Mouse (Mus musculus): ENCODE measurements around the gene Gm14412.
"Not testable (repeated sequence)": the region's sequence is repeated elsewhere in the genome, so short reads cannot be mapped to it uniquely, and the experiment has no call there.

Gene Gm14412

DNA sequence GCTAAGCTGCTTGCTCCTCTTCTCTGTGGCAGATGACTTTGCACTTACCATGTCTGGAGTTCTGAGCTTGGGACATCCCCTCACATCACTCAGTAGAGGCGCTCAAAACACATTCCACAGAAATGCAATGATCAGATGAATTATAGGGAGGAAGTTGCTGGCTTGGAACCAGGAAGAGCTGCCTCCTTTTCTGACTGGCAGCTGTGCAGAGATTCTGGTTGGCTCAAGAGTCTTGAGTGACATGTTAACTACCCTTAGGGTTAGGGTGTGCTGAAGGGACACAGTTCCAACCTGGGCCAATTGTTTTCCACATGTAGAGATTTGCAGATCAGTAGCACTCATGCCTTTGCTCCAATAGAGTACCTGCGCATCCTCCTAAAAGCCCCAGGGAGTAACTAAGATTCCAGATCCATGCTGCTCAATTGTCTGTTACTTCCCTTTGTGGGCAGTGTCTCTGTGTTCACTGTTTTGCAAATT is at the start of gene Gm14412:
Gene Gm14412, minus strand, starts transcription at position 51 of the 477 bp plus-strand sequence.
- not testable (repeated sequence) for DNase-seq

DNA sequence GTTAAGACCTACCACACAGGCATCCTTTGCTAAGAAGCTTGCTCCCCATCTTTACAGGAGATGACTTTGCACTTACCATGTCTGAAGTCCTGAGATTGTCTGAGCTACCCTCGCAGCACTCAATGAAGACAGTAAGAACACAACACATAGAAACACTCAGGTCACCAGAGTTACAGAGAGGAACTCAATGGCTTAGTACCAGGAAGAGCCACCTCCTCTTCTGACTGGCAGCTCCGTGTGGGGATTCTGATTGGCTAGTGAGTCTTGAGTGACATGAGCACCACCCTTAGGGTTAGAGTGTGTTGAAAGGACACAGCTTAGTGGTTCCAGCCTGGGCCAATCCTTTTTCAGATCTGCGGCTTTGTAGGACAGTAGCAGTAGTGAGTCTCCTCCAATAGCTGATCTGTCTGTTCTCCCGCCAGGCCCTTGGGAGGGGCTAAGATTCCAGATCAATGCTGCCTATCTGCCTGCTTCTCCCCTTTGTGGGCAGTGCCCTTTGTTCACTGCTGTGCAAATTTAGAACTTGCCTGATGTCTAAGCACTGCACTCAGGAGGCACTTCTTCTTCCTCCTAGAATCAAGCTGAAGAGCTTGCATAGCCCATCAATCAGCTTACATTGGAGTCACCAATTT is 5.7 kb upstream of the Gm14412 start:
- not testable (repeated sequence) for DNase-seq

- DNase-seq: peak; percentile 36
Observed at GRCm38 (mm10) chr2:177321361-177321760, 2.7 kb downstream of the Gm14412 start.

DNA sequence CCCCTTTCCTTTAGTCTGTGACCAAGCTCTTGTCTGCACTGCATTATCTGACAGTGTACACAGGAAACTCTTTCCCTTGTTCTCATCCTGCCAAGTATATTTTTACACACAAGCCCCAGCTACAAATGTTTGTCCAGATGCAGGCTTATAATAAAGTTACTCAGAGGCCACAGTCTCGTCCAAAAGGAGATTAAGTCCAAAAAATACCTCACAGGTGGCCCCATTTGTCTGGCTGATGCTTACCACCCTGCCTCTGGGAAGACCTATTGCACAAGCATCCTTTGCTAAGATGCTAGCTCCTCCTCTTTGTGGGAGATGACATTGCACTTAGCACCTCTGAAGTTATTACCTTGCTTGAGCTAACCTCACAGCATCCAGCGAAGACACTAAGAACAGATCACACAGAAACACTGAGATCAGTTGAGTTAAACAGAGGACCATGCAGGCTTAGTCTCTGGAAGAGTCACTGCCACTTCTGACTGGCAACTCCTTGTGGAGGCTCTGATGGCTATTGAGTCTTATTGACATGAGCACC is 3.3 kb downstream of the Gm14412 start:
- DNase-seq: not testable (repeated sequence)

- no peak for DNase-seq
Observed at GRCm38 (mm10) chr2:177318996-177319395, 5.1 kb downstream of the Gm14412 start.

DNA sequence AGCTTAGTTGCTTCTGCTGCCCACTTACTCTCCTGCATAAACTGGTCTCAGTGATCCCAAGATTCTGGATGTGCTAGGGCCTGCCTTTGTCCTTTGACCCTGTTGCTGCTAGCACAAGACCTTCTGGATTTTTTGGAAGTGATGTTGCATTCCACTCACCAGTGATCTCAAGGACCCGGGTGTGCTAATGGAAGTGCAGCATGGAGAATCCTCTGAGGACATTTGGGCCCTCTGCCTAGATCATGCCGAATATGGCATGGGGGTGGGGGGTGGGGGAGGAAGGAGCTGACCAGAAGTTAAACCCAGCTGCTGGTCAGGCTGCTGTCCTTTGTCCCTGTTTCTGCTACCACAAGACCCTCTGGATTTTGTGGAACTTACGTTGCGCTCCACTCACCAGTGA is 14.5 kb downstream of the Gm14412 start:
- DNase-seq: not testable (repeated sequence)

- DNase-seq: not testable (repeated sequence)
Observed at GRCm38 (mm10) chr2:177304980-177305379, 19.1 kb downstream of the Gm14412 start.

DNA sequence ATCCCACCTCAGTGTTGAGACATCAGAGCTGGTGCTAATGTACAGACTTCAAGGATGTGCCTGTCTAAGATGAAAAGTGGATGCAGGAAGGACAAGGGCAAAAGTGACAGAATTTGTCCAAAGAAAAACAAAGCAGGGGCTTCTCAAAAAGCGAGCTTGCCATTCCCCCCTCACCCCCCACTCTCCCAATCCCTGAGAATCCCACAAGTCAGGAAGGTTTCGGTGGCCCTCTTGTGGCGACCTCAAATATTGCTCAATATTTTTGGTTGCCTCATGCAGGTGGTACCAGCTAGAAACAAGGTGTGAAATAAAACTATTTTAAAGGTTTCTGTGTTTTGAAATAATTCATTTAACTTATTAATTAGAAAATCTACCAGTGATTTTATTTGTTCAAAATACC is 40.4 kb downstream of the Gm14412 start:
- DNase-seq: not testable (repeated sequence)

GRCm38 (mm10) chr2:177277754-177278153 is 46.4 kb downstream of the Gm14412 start:
- DNase-seq: not testable (repeated sequence)

- not testable (repeated sequence) for DNase-seq
Observed at GRCm38 (mm10) chr2:177272237-177272636, 51.9 kb downstream of the Gm14412 start.

GRCm38 (mm10) chr2:177266936-177267335 is 57.2 kb downstream of the Gm14412 start, which contains the start of gene Gm14409:
Gm14409 (minus strand) TSS chr2:177267036.
- DNase-seq: not testable (repeated sequence)

Measured in kidney, adult 18-20 months (tissue).